Mouse (Mus musculus) ZHBTc4 (cell line): ENCODE data around the gene Ttc26.
"Not testable (repeated sequence)": the region's sequence is repeated elsewhere in the genome, so short reads cannot be mapped to it uniquely, and the experiment has no call there.

ENCODE experiments used
- DNase-seq: peaks from one replicate; pipeline ENCODE4 v3.0.0-alpha.2; 2011; ENCODE audit warnings: low read depth, low spot score

The Ttc26 gene

GRCm38 (mm10) chr6:38456425-38456824, 75.2 kb downstream of the Ttc26 start:
- not testable (repeated sequence) for DNase-seq

GRCm38 (mm10) chr6:38458075-38458474, 76.8 kb downstream of the Ttc26 start:
- no peak for DNase-seq

- DNase-seq, result peak; percentile 9
These were observed 88.3 kb downstream of the Ttc26 start for GRCm38 (mm10) chr6:38469591-38469990.
